Mouse (Mus musculus): ENCODE results near the gene Exosc1.

DNA sequence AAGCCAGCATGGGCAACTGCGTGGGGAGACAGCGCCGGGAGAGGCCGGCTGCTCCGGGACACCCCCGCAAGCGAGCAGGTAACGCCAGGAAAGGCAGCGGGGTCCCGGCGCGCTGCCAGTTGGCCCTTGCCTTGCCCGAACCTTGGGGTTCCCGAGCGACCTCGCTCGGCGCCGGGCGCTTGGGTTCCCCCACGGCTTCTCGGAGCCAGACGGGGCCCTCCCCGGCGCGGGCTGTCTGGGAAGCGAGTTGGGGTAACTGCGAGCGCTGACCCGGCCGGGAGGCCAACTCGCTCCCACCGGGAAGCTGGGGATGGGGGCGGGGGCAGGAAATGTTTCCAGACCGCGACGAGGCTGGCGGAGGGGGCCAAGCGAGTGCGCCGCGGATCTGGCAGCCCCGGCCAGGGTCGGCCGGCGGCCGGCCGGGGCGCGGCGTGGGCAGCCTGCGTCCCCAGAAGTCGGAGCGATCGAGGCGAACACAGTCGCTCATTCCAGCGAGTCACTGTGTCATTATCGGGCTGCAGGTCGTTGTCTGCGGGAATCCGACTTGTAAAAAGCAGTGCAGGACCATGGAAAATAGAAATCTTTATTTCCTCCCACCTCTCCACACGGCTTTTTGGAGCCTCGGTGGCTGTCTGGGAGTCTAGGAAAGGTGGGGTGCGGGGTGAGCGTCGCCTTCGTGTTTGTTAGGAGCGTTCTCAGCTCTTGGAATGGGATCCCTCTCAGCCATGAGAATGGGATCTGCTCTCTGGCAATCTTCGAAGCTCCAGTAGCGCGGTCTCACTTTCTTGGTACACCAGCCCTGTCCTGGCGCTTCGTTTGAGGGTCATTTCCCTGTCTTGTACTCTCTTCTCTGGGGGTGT lies 48.9 kb upstream of the Exosc1 start:
- TF ChIP-seq CTCF (IDR thresholded peaks at IDR 0.05; ENCODE audit: borderline replicate concordance, control insufficient read depth, extremely low read depth, insufficient read depth, low read length, poor library complexity) (no peak), POLR2A (IDR thresholded peaks at IDR 0.05; ENCODE audit: control insufficient read depth, extremely low read depth, insufficient read depth, low read length, poor library complexity) (no peak)
